Mouse (Mus musculus): ENCODE measurements around the gene Zfp791. TPM values are rescaled to one million over a fixed set of nuclear protein-coding genes. Genes with fewer than 3 reads are reported as not detected.

Zfp791 gene
- polyA plus RNA-seq, 1 experiment from 2014 or later: 1.6 TPM

DNA sequence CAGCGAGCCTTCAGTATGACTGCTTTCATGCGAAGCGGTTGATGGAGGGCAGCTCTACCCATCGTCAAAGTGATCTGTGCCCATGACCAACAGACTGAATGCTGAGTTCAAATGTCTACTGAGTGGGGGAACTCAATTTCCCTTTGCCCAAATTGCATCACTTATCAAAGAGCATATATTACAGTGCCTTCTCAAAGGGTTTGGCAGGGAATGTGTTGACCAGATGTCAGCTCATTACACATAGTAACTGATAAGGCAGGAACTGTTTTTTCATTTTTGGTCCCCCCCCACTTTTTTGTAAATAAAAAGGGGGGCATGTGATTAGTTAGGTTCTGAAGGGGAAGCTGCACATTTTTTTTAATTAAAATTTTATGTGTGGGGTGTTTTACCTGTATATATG lies 60.3 kb downstream of the Zfp791 start:
- H3K27ac ChIP-seq (ENCODE audit: low read length): no peak overlapping the region
- WGBS: 91% methylated on average over 4 of the region's 4 CpGs
- TF ChIP-seq CTCF (IDR thresholded peaks at IDR 0.05) (no peak), EP300 (IDR thresholded peaks at IDR 0.05) (no peak)
- H3K9ac ChIP-seq (replicated peaks; ENCODE audit: low read depth): no peak overlapping the region
- H3K36me3 ChIP-seq (ENCODE audit: insufficient read depth, low read length): no peaks in the 10 kb centered on the region
- H3K4me3 ChIP-seq (ENCODE audit: low read depth, low read length): no peak overlapping the region
- no peaks in the 10 kb centered on the region for H3K27me3 ChIP-seq (replicated peaks; ENCODE audit: insufficient read depth, low read length)
- no peaks in the 10 kb centered on the region for H3K9me3 ChIP-seq (ENCODE audit: low read length)
- no peak overlapping the region for H3K4me2 ChIP-seq (replicated peaks; ENCODE audit: low read depth, low read length)
- DNase-seq (ENCODE audit: low spot score) (no peak), ATAC-seq (no peak)
- no peaks in the 10 kb centered on the region for H3K4me1 ChIP-seq (ENCODE audit: insufficient read depth, low read depth, low read length)

DNA sequence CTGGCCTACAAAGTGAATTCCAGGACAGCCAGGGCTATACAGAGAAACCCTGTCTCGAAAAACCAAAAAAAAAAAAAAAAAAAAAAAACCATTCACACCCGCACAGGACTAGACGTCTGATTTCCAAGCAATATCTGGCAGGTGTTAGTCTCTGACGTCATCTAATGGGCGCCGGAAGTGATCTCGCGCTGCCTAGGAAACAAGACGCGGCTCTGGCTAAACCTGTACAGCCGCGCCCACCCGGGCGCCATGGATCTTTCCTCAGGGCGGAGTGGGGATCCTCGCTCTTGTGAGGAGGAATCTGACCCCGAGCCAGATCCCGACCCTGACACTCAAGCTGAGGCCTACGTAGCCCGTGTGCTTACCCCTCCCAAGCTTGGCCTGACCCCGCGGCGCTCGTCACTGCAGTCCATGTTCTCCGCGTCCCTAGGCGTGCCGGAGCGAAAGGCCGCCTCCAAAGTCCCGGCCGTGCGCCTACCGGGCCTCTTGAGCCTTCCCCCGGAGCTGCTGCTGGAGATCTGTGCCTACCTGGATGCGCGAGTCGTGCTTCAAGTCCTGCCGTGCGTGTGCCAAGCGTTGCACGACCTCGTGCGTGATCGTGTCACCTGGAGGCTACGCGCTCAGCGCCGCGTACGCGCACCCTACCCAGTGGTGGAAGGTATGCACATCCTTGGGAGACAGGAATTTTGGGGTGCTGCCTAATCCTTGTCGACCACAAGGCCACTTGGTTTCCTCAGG lies 62.8 kb downstream of the Zfp791 start, which contains the start of gene Fbxw9:
Gene Fbxw9, plus strand, starts transcription at position 177 of the 738 bp plus-strand sequence.
- Histone ChIP-seq H3K4me1 (ENCODE audit: insufficient read depth, low read depth, low read length) (no peaks in the 10 kb centered on the region), H3K9ac (replicated peaks; ENCODE audit: low read depth) (peak within 1 kb of the TSS; percentile 53), H3K9me3 (ENCODE audit: low read length) (no peaks in the 10 kb centered on the region), H3K27ac (ENCODE audit: low read length) (no peak within 1 kb of the TSS; the same call in 1 of the 2 replicates), H3K4me2 (replicated peaks; ENCODE audit: low read depth, low read length) (peak within 1 kb of the TSS; percentile 97), H3K4me3 (ENCODE audit: low read depth, low read length) (peak within 1 kb of the TSS; percentile 76), H3K36me3 (ENCODE audit: insufficient read depth, low read length) (peaks cover 6% of the 10 kb centered on the region; the same call in 1 of the 2 replicates), H3K27me3 (replicated peaks; ENCODE audit: insufficient read depth, low read length) (no peaks in the 10 kb centered on the region)
- TF ChIP-seq EP300 (IDR thresholded peaks at IDR 0.05) (no peak), CTCF (IDR thresholded peaks at IDR 0.05) (no peak)
- ATAC-seq (peak; percentile 95), DNase-seq (ENCODE audit: low spot score) (peak; percentile 94)
- WGBS: under 1% methylated on average over 48 of the region's 53 CpGs

Small RNA genes within 50 kb of the gene (microRNA-seq; reads per million reads assigned to microRNA genes)
- gene Gm23388 (not detected), gene Mir7070 (not detected)

Other genes starting within 250 kb of the Zfp791 start
- 16.2 and 21.1 TPM in 2 replicates for gene Gcdh, start 229.2 kb downstream of the Zfp791 start, polyA plus RNA-seq (2015; fragmentation: Nextera tagmentation; extraction: Ambion mirVana)
- 0.69 and 1.1 TPM in 2 replicates for gene Klf1, start 221.2 kb downstream of the Zfp791 start, polyA plus RNA-seq (2015; fragmentation: Nextera tagmentation; extraction: Ambion mirVana)
- 24.0 and 29.1 TPM in 2 replicates for gene Dnase2a, start 214.5 kb downstream of the Zfp791 start, polyA plus RNA-seq (2015; fragmentation: Nextera tagmentation; extraction: Ambion mirVana)
- gene Mast1, start 185.7 kb downstream of the Zfp791 start, polyA plus RNA-seq (2015; fragmentation: Nextera tagmentation; extraction: Ambion mirVana): 0.32 and 0.33 TPM in 2 replicates
- gene Rtbdn, start 176.1 kb downstream of the Zfp791 start, polyA plus RNA-seq (2015; fragmentation: Nextera tagmentation; extraction: Ambion mirVana): not detected in 2 replicates
- 1.1 TPM in 1 of 2 replicates, not detected in the other for gene Gm49661, start 153.7 kb downstream of the Zfp791 start, polyA plus RNA-seq (2015; fragmentation: Nextera tagmentation; extraction: Ambion mirVana)
- 337 and 356 TPM in 2 replicates for gene Prdx2, start 153.5 kb downstream of the Zfp791 start, polyA plus RNA-seq (2015; fragmentation: Nextera tagmentation; extraction: Ambion mirVana)
- gene Rnaseh2a, start 153.3 kb downstream of the Zfp791 start, polyA plus RNA-seq (2015; fragmentation: Nextera tagmentation; extraction: Ambion mirVana): 46.4 and 55.7 TPM in 2 replicates
- 69.0 and 126 TPM in 2 replicates for gene Junb, start 144.4 kb downstream of the Zfp791 start, polyA plus RNA-seq (2015; fragmentation: Nextera tagmentation; extraction: Ambion mirVana)
- gene Hook2, start 132.5 kb downstream of the Zfp791 start, polyA plus RNA-seq (2015; fragmentation: Nextera tagmentation; extraction: Ambion mirVana): 19.2 and 22.3 TPM in 2 replicates
- not detected in 2 replicates for gene Best2, start 108.6 kb downstream of the Zfp791 start, polyA plus RNA-seq (2015; fragmentation: Nextera tagmentation; extraction: Ambion mirVana)
- 80.9 and 83.1 TPM in 2 replicates for gene Asna1, start 97.8 kb downstream of the Zfp791 start, polyA plus RNA-seq (2015; fragmentation: Nextera tagmentation; extraction: Ambion mirVana)
- 116 and 126 TPM in 2 replicates for gene Trir, start 96.3 kb downstream of the Zfp791 start, polyA plus RNA-seq (2015; fragmentation: Nextera tagmentation; extraction: Ambion mirVana)
- 16.4 and 18.0 TPM in 2 replicates for gene Tnpo2, start 86.2 kb downstream of the Zfp791 start, polyA plus RNA-seq (2015; fragmentation: Nextera tagmentation; extraction: Ambion mirVana)
- gene Fbxw9, start 63.0 kb downstream of the Zfp791 start, polyA plus RNA-seq (2015; fragmentation: Nextera tagmentation; extraction: Ambion mirVana): 34.8 and 35.6 TPM in 2 replicates
- not detected in 2 replicates for gene Gm5741, start 55.1 kb downstream of the Zfp791 start, polyA plus RNA-seq (2015; fragmentation: Nextera tagmentation; extraction: Ambion mirVana)
- 44.2 and 48.3 TPM in 2 replicates for gene Dhps, start 51.3 kb downstream of the Zfp791 start, polyA plus RNA-seq (2015; fragmentation: Nextera tagmentation; extraction: Ambion mirVana)
- 88.9 and 95.6 TPM in 2 replicates for gene Wdr83os, start 42.4 kb downstream of the Zfp791 start, polyA plus RNA-seq (2015; fragmentation: Nextera tagmentation; extraction: Ambion mirVana)
- 26.7 and 27.0 TPM in 2 replicates for gene Wdr83, start 41.8 kb downstream of the Zfp791 start, polyA plus RNA-seq (2015; fragmentation: Nextera tagmentation; extraction: Ambion mirVana)
- 38.4 and 40.6 TPM in 2 replicates for gene Man2b1, start 39.8 kb downstream of the Zfp791 start, polyA plus RNA-seq (2015; fragmentation: Nextera tagmentation; extraction: Ambion mirVana)
- gene Cks1brt, start 28.8 kb upstream of the Zfp791 start, polyA plus RNA-seq (2015; fragmentation: Nextera tagmentation; extraction: Ambion mirVana): not detected in 2 replicates
- gene Olfr371, start 102.9 kb upstream of the Zfp791 start, polyA plus RNA-seq (2015; fragmentation: Nextera tagmentation; extraction: Ambion mirVana): not detected in 2 replicates
- 37.5 and 40.9 TPM in 2 replicates for gene Orc6, start 176.5 kb upstream of the Zfp791 start, polyA plus RNA-seq (2015; fragmentation: Nextera tagmentation; extraction: Ambion mirVana)
- gene Vps35, start 176.7 kb upstream of the Zfp791 start, polyA plus RNA-seq (2015; fragmentation: Nextera tagmentation; extraction: Ambion mirVana): 95.9 and 110 TPM in 2 replicates

Data from lung, postnatal 0 days (tissue).